Mouse (Mus musculus) liver, embryonic 14.5 days (tissue): ENCODE measurements around the gene Uba6.

Source experiments
- CTCF ChIP-seq: IDR thresholded peaks from 2 replicates; pipeline ENCODE4 v1.5.1; 2016; ENCODE audit warnings: antibody characterized with exemption, low read depth, control low read depth
- EP300 ChIP-seq: IDR thresholded peaks from 2 replicates; pipeline ENCODE4 v1.6.1; 2016; ENCODE audit warnings: antibody characterized with exemption, low read depth

GRCm38 (mm10) chr5:86113997-86114396, 58.6 kb downstream of the Uba6 start:
- no peak for TF ChIP-seq CTCF
- no peak for TF ChIP-seq EP300
